Mouse (Mus musculus) skeletal muscle tissue, adult 2 months (tissue): ENCODE measurements around the gene Slc25a31.

Source experiments
- DNase-seq: peaks from one replicate; pipeline ENCODE4 v3.0.0-alpha.2; 2012; ENCODE audit warnings: low read depth, low spot score

Slc25a31 gene

GRCm38 (mm10) chr3:40719022-40719421 lies 10.4 kb downstream of the Slc25a31 start:
- no peak for DNase-seq

- no peak for DNase-seq
Measured at GRCm38 (mm10) chr3:40738381-40738912, 29.8 kb downstream of the Slc25a31 start.

GRCm38 (mm10) chr3:40744024-40744835 lies 35.6 kb downstream of the Slc25a31 start, which contains the start of gene Hspa4l:
Gene Hspa4l, plus strand, starts transcription at chr3:40744495.
- DNase-seq: no peak

GRCm38 (mm10) chr3:40744836-40745660 lies 36.4 kb downstream of the Slc25a31 start:
- peak; percentile 79 for DNase-seq

GRCm38 (mm10) chr3:40745661-40746547 lies 37.2 kb downstream of the Slc25a31 start:
- no peak for DNase-seq

DNA sequence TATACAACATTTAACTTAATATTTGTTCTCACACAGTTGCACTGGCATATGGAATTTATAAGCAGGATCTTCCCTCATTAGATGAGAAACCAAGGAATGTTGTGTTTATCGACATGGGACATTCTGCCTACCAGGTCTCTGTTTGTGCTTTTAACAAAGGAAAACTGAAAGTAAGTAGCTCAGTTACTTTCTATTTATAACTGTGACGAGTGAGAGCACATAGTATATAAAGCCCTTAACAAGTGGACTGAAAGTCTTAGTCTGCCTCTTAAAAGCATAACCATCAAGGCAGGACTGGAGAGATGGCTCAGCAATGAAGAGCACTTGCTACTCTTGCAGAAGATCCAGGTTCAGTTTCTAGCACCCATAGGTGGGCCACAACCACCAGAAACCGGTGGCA lies 52.1 kb downstream of the Slc25a31 start:
- DNase-seq: no peak

- no peak for DNase-seq
Measured at GRCm38 (mm10) chr3:40761312-40761711, 52.7 kb downstream of the Slc25a31 start.
